Mouse (Mus musculus) forebrain, postnatal 0 days (tissue): Measurements from ENCODE around the gene Pkd2l1. TPM values are rescaled to one million over a fixed set of nuclear protein-coding genes. Genes with fewer than 3 reads are reported as not detected.

ENCODE experiments used
- ATAC-seq: fragments of 200-750 bp; cut with Nextera tagmentation; 2 replicates; pipeline ENCODE4 v1.8.0; 2017; ENCODE audit warnings: mild to moderate bottlenecking, moderate library complexity
- DNase-seq: peaks from one replicate; pipeline ENCODE4 v3.0.0-alpha.2; 2015
- H3K27ac ChIP-seq: fragments of 300-500 bp; sonication (generic); 2 replicates; pipeline ENCODE4 v1.5.1; 2014; ENCODE audit warnings: low read depth, mild to moderate bottlenecking, antibody characterized with exemption, low read length, moderate library complexity, mixed read lengths
- H3K27me3 ChIP-seq: fragments of 300-500 bp; sonication (generic); 2 replicates; pipeline ENCODE4 v1.6.1; 2014; ENCODE audit warnings: mild to moderate bottlenecking, low read length, mixed read lengths; ENCODE audit not compliant: insufficient read depth
- H3K36me3 ChIP-seq: fragments of 300-500 bp; sonication (generic); 2 replicates; pipeline ENCODE4 v1.6.1; 2014; ENCODE audit warnings: mild to moderate bottlenecking, moderate library complexity; ENCODE audit not compliant: insufficient read depth
- H3K4me1 ChIP-seq: fragments of 300-500 bp; sonication (generic); 2 replicates; pipeline ENCODE4 v1.6.1; 2014; ENCODE audit warnings: antibody characterized with exemption; ENCODE audit not compliant: insufficient read depth
- H3K4me2 ChIP-seq: fragments of 300-500 bp; sonication (generic); 2 replicates; pipeline ENCODE4 v1.6.1; 2014; ENCODE audit warnings: low read depth, mild to moderate bottlenecking, moderate library complexity
- H3K4me3 ChIP-seq: fragments of 300-500 bp; sonication (generic); 2 replicates; pipeline ENCODE4 v1.5.1; 2014; ENCODE audit warnings: low read depth, low read length, mixed read lengths
- H3K9ac ChIP-seq: fragments of 300-500 bp; sonication (generic); 2 replicates; pipeline ENCODE4 v1.6.1; 2014; ENCODE audit warnings: mild to moderate bottlenecking
- H3K9me3 ChIP-seq: fragments of 300-500 bp; sonication (generic); 2 replicates; pipeline ENCODE4 v1.6.1; 2016; ENCODE audit warnings: low read length
- CTCF ChIP-seq: sonication (generic); IDR thresholded peaks from 2 replicates; pipeline ENCODE4 v1.5.1; 2016; ENCODE audit warnings: antibody characterized with exemption, control low read depth, low read depth
- WGBS: fragments of 180-500 bp; shearing (Covaris S2); extraction: QIAGEN DNeasy Blood & Tissue Kit; methylation state at CpG from one replicate; pipeline ENCODE4 v1.1.7; 2014; 5-methylcytosine and 5-hydroxymethylcytosine counted together
- polyA plus RNA-seq: library from polyadenylated mRNA; unstranded; fragments of >200 nt; fragmentation: Nextera tagmentation; extraction: Ambion mirVana; gene quantifications from 2 replicates; pipeline ENCODE4 v1.2.1, GENCODE M21; 2015
- total RNA-seq: library from RNA; depleted of rRNA; stranded (reverse); fragments of >200 nt; gene quantifications from 2 replicates; pipeline ENCODE4 v1.2.3, GENCODE M21; 2014; rRNA removed

The Pkd2l1 gene
- total RNA-seq (0.14 TPM in 1 of 2 replicates, not detected in the other), polyA plus RNA-seq (0.05 and 0.06 TPM in 2 replicates)

DNA sequence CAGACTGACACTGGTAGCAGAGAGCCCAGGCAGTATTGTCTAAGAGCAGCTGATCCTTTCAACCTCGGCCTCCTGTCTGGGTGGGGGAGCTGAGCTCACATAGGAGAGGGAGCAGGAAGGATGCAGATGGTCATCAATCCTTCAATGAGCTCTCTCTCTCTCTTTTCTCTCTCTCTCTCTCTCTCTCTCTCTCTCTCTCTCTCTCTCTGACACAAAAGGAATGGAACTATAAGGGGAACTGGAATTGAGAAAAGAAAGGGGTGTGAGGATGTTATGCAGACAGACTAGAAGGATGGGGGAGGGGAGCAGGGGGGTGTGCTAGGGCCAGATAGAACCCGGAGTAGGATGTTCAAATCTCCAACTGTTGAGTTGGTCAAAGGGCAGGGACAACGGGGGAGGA is at the start of gene Pkd2l1:
Gene Pkd2l1, minus strand, starts transcription at position 101 of the 400 bp plus-strand sequence.
- H3K36me3 ChIP-seq, result no peaks in the 10 kb centered on the region
- no peak within 1 kb of the TSS for H3K27ac ChIP-seq
- H3K4me1 ChIP-seq, result no peaks in the 10 kb centered on the region
- H3K4me2 ChIP-seq, result no peak within 1 kb of the TSS
- 45% methylated on average over 3 of the region's 3 CpGs for WGBS
- H3K27me3 ChIP-seq, result no peaks in the 10 kb centered on the region
- no peak for TF ChIP-seq CTCF
- ATAC-seq (no peak), DNase-seq (no peak)
- H3K9me3 ChIP-seq, result no peaks in the 10 kb centered on the region
- H3K9ac ChIP-seq, result no peak within 1 kb of the TSS
- H3K4me3 ChIP-seq, result no peak within 1 kb of the TSS

DNA sequence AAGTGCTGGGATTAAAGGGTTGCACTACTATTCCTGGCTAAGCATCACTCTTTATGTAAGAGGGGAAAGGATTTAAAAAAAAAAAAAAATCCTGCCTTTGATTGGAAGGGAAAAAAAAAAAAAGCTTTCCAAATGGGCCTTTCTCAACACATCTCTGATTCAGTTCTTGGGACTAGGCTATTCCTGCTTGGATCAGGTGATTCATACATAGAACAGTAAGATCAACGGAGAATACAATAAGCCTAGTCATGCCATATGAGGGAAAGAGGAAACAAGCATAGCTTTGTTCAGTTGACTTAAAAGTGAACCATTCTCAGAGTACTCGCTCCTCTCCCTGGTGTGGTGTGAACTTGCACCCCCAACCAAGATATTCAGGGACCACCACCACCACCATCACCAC is 46.7 kb upstream of the Pkd2l1 start:
- H3K27me3 ChIP-seq, result no peaks in the 10 kb centered on the region
- 76% methylated on average over 2 of the region's 2 CpGs for WGBS
- no peak for TF ChIP-seq CTCF
- ATAC-seq, result no peak
- no peak for DNase-seq
- no peak overlapping the region for H3K4me2 ChIP-seq
- H3K9me3 ChIP-seq, result no peaks in the 10 kb centered on the region
- H3K36me3 ChIP-seq, result no peaks in the 10 kb centered on the region
- H3K4me3 ChIP-seq, result no peak overlapping the region
- no peak overlapping the region for H3K9ac ChIP-seq
- no peak overlapping the region for H3K27ac ChIP-seq
- no peaks in the 10 kb centered on the region for H3K4me1 ChIP-seq

DNA sequence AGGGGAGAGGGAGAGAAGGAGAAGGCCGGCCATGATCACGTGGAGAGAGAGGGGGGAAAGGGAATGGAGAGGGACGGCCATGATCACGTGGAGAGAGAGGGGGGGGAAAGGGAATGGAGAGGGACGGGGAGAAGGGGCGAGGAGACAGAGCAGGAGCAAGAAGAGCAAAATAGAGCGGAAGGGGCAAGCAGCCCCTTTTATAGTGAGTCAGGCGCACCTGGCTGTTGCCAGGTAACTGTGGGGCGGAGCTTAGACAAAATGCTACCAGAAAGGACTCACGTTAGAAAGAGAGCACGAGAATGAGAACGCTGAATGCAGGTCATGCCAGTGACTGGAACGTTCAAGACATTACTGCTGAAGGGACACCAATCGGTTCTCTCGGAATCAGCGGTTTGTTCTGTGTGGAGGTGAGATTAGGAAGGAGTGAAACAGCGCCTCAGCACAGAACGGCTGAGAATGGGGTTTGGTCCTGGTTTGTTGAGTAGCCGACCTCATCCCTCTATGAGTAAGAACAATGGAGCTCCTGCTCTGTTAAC is 45.3 kb upstream of the Pkd2l1 start:
- WGBS, result 18% methylated on average over 19 of the region's 19 CpGs

DNA sequence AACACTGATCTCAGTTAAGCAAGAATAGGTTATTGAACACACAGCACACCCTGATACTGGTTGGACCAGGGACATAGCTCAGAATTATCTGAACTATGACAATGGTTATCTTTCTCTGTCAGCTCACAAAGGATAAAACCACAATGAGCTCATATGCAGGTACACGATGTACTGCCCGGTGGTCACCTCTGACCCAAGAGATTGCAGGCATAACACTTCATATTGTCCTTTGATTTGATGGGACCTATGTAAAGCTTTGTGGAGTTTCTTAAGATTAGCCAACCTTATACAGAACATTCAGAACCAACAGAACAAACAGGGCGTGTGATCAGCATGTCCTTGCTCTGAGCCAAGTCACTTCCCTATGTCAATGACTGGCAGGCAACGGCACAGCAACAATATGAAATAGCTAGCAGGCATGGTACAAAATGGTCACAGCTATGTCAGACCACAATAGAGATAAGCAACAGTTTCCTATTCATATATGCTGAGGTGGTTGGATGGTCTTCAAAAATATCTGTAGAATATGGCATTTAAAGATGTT is 39.4 kb upstream of the Pkd2l1 start:
- no peaks in the 10 kb centered on the region for H3K9me3 ChIP-seq
- no peaks in the 10 kb centered on the region for H3K27me3 ChIP-seq
- H3K9ac ChIP-seq, result no peak overlapping the region
- H3K27ac ChIP-seq, result no peak overlapping the region
- no peak overlapping the region for H3K4me2 ChIP-seq
- WGBS, result 88% methylated on average over 4 of the region's 4 CpGs
- H3K4me3 ChIP-seq, result no peak overlapping the region
- no peaks in the 10 kb centered on the region for H3K4me1 ChIP-seq
- DNase-seq (no peak), ATAC-seq (no peak)
- no peaks in the 10 kb centered on the region for H3K36me3 ChIP-seq
- TF ChIP-seq CTCF, result no peak

More for the DNA sequence above, 45.3 kb upstream of the Pkd2l1 start:
- ATAC-seq (peak; percentile 73), DNase-seq (peak; percentile 48)
- no peaks in the 10 kb centered on the region for H3K36me3 ChIP-seq
- no peak overlapping the region for H3K27ac ChIP-seq
- H3K4me3 ChIP-seq, result peak overlapping the region; percentile 5; the same call in 1 of the 2 replicates
- H3K9me3 ChIP-seq, result no peaks in the 10 kb centered on the region
- peak overlapping the region; percentile 42 for H3K4me2 ChIP-seq
- H3K4me1 ChIP-seq, result no peaks in the 10 kb centered on the region
- H3K27me3 ChIP-seq, result no peaks in the 10 kb centered on the region
- H3K9ac ChIP-seq, result peak overlapping the region; percentile 19; the same call in 1 of the 2 replicates
- TF ChIP-seq CTCF, result no peak

DNA sequence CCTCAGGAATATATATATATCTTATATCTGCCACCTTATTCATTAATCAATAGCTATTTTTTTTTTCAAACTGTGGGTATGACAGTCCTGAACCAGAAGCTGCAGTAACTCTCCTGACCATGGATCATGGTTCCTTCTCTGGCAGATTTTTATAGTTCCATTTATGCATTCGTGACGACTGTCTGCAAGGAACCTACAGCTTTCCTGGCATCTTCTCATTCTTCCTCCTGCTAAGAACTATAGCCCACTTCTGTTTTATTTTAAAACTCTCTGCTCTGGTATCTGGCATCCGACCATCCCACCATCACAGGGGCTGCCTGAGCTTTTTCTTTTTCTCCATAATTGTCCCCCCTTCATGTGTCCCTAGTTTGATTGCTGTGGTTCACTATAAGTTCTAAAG is 38.0 kb upstream of the Pkd2l1 start:
- Histone ChIP-seq H3K4me2 (no peak overlapping the region), H3K36me3 (no peaks in the 10 kb centered on the region), H3K27me3 (no peaks in the 10 kb centered on the region), H3K4me1 (no peaks in the 10 kb centered on the region), H3K9me3 (no peaks in the 10 kb centered on the region), H3K4me3 (no peak overlapping the region), H3K27ac (no peak overlapping the region), H3K9ac (no peak overlapping the region)
- ATAC-seq (no peak), DNase-seq (no peak)
- no peak for TF ChIP-seq CTCF
- WGBS, result 66% methylated on average over 3 of the region's 3 CpGs

DNA sequence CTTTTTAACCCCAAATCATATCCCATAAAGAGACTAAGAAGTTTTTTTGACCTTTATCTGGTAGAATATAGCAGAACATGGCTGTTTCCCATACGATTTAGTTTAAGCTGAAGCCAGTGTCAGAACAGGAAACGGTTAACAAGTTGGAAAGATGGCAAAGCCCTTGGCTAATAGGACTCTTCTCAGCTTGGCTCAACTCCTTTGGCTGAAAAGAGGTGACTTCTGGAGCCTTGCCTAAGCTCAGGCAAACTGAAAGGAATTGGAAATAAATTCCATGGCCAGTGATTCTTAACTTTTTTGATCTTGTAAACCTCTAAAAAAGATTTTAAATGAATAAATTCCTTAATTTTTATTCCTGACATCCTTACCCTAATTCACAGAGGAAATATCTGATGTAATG is 37.5 kb upstream of the Pkd2l1 start:
- no peak overlapping the region for H3K4me2 ChIP-seq
- ATAC-seq, result no peak
- no peak for DNase-seq
- no peak for TF ChIP-seq CTCF
- no peak overlapping the region for H3K27ac ChIP-seq
- WGBS, result 59% methylated on average over 2 of the region's 2 CpGs
- H3K4me3 ChIP-seq, result no peak overlapping the region
- H3K27me3 ChIP-seq, result no peaks in the 10 kb centered on the region
- H3K4me1 ChIP-seq, result no peaks in the 10 kb centered on the region
- H3K9ac ChIP-seq, result no peak overlapping the region
- no peaks in the 10 kb centered on the region for H3K9me3 ChIP-seq
- H3K36me3 ChIP-seq, result no peaks in the 10 kb centered on the region

DNA sequence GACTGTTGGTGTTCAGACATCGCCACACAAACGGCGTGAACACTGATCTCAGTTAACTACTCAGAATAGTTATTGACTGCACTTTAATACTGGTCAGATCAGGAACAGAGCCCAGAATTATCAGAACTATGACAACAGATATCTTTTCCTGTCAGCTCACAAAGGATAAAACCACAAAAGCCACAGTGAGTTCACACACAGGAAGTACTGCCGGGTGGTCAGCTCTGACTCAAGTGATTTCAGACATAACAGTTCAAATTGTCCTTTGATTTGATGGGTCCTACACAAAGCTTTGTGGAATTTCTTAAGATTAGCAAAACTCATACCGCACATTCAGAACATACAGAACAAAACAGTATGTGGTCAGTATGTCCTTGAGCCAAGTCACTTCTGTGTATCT is 33.5 kb upstream of the Pkd2l1 start:
- H3K36me3 ChIP-seq, result no peaks in the 10 kb centered on the region
- H3K4me2 ChIP-seq, result no peak overlapping the region
- H3K4me3 ChIP-seq, result no peak overlapping the region
- no peaks in the 10 kb centered on the region for H3K27me3 ChIP-seq
- 92% methylated on average over 5 of the region's 5 CpGs for WGBS
- DNase-seq, result no peak
- no peaks in the 10 kb centered on the region for H3K9me3 ChIP-seq
- H3K27ac ChIP-seq, result no peak overlapping the region
- no peak overlapping the region for H3K9ac ChIP-seq
- no peak for TF ChIP-seq CTCF
- no peak for ATAC-seq
- no peaks in the 10 kb centered on the region for H3K4me1 ChIP-seq
